Mouse (Mus musculus): ENCODE results near the gene Pdpn. TPM values are rescaled to one million over a fixed set of nuclear protein-coding genes. Genes with fewer than 3 reads are reported as not detected.

The Pdpn gene
- total RNA-seq, 2 experiments from 2014 or later = 7.8 to 8.3 TPM

DNA sequence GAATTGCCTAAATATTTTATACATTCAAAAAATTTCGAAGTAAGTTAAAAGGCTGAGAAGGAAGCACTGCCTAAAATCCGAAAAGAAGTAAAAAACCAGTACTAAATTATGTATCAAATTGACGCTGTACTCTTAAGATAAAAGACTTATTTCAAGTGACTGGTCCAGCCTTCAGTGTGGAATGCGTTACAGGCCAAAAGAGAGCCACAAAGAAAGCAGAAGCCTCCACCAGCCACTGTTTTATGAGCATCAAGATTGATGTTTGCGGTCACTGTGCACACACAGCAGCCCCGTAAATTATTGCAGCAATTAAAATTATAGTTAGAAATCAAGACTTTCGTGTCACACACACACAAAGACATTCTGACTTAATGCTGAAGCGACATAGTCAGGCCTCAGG, 43.8 kb downstream of the Pdpn start:
- no peak for DNase-seq (ENCODE audit: low spot score)
- intact Hi-C loops (cut with DNase I) = loop anchor here (5.0 kb wide), 1 partner anchor 127 kb away; no protein-coding TSS in a partner anchor

DNA sequence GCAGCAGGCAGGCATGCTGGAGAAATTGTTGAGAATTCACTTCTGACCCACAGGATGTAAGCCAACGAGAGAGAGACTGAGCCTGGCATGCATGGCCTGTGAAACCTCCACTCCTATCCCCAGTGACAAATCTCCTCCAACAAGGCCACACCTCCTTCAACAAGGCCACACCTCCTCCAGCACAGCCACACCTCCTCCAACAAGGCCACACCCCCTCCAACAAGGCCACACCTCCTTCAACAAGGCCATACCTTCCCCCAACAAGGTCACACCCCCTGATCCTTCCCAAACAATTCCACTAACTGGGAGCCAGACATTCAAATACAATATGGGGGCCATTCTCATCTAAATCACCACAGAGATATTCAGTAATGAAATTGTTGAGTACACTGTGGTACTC, 46.0 kb downstream of the Pdpn start:
- intact Hi-C loops (cut with DNase I) = no loop called here
- no peak for DNase-seq (ENCODE audit: low spot score)

GRCm38 (mm10) chr4:143248050-143248449, 51.3 kb downstream of the Pdpn start:
- no peak for DNase-seq (ENCODE audit: low spot score)
- intact Hi-C loops (cut with DNase I) = no loop called here

GRCm38 (mm10) chr4:143241294-143241693, 58.1 kb downstream of the Pdpn start:
- intact Hi-C loops (cut with DNase I) = no loop called here
- DNase-seq (ENCODE audit: low spot score) = no peak

GRCm38 (mm10) chr4:143239615-143240201, 59.7 kb downstream of the Pdpn start:
- no peak for DNase-seq (ENCODE audit: low spot score)
- intact Hi-C loops (cut with DNase I) = loop anchor here (1.0 to 2.0 kb wide), 2 partner anchors 127 to 212 kb away; no protein-coding TSS in a partner anchor

- intact Hi-C loops (cut with DNase I) = loop anchor here (1.0 to 2.0 kb wide), 2 partner anchors 126 to 212 kb away; no protein-coding TSS in a partner anchor
- no peak for DNase-seq (ENCODE audit: low spot score)
Observed at GRCm38 (mm10) chr4:143239117-143239516, 60.2 kb downstream of the Pdpn start.

DNA sequence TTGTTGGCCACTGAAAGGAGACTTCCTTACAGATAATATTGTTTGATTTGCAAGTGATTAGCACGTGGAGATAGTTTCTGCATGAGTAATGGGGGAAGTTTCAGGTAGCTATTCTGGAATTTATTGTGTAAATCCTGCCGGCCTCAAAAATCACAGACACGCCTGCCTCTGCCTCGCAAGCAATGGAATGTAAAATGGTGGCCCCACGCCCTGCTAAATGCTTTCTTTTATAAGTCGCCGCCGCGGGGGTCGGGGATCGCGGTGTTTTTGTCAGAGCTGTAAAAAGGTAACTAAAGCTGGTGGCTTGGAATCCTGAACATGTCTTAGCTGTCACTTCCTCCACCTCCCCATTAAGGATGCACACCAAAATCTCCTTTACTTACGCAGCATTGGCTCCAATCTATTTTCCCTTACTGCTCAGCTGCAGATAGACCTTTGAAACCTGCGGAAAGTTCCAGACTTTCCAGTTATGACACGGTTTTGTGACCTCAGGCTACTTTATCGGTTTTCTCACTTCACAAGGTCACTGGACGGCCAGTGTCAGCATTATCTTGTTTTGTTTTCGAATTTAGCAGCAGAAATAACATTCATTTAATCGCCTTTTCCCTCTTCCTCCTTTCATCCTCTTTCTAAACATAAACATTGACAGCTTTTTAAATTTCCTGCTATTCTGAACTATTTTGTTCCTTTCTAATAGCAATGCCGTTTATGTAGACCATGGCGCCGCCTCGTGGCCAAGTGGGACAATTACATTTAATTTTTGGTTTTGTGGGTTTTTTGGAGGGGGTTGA, 60.9 kb downstream of the Pdpn start:
- DNase-seq (ENCODE audit: low spot score) = no peak
- intact Hi-C loops (cut with DNase I) = loop anchor here (1.0 to 2.0 kb wide), 2 partner anchors 126 to 211 kb away; no protein-coding TSS in a partner anchor

GRCm38 (mm10) chr4:143231790-143232422, 67.5 kb downstream of the Pdpn start:
- no peak for DNase-seq (ENCODE audit: low spot score)
- intact Hi-C loops (cut with DNase I) = no loop called here

- intact Hi-C loops (cut with DNase I) = no loop called here
- no peak for DNase-seq (ENCODE audit: low spot score)
Observed at GRCm38 (mm10) chr4:143231110-143231509, 68.3 kb downstream of the Pdpn start.

DNA sequence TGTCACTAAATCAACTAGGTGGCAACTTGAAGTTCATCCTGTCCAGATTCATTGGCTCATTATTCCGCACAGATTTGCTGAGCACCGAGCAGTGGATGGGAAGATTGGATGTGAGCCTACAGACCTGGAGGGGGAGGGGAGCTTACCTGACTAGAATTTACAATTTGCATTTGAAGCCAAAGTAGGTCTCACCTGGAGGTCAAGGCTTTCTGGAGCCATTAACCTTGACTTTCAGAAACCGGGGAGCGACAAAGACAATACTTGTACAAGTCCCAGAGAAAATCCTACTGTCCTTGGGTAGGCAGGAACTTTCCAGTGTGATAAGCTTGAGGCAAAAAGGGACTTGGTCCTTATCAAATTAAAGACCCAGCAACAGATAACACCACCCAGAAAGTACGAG, 71.4 kb downstream of the Pdpn start:
- intact Hi-C loops (cut with DNase I) = no loop called here
- no peak for DNase-seq (ENCODE audit: low spot score)

- intact Hi-C loops (cut with DNase I) = no loop called here
- DNase-seq (ENCODE audit: low spot score) = no peak
Observed at GRCm38 (mm10) chr4:143225886-143226285, 73.5 kb downstream of the Pdpn start.

- DNase-seq (ENCODE audit: low spot score) = no peak
- intact Hi-C loops (cut with DNase I) = no loop called here
Observed at GRCm38 (mm10) chr4:143219316-143219751, 80.0 kb downstream of the Pdpn start.

GRCm38 (mm10) chr4:143218858-143219257, 80.5 kb downstream of the Pdpn start:
- no peak for DNase-seq (ENCODE audit: low spot score)
- intact Hi-C loops (cut with DNase I) = no loop called here

Other genes starting within 250 kb of the Pdpn start
- 10 to 100 TPM; 19.7 to 20.9 TPM for gene Prdm2, start 86.6 kb downstream of the Pdpn start, total RNA-seq (2021)
- gene Lrrc38, start 50.2 kb upstream of the Pdpn start, total RNA-seq (2021) = under 1 TPM; 0.21 to 0.22 TPM
- not detected for gene Pramel1, start 94.9 kb upstream of the Pdpn start, total RNA-seq (2021)
- gene Pramef8, start 112.9 kb upstream of the Pdpn start, total RNA-seq (2021) = 1 to 10 TPM; 9.1 to 9.3 TPM
- gene Oog4, start 150.8 kb upstream of the Pdpn start, total RNA-seq (2021) = not detected
- not detected for gene Gm13043, start 211.8 kb upstream of the Pdpn start, total RNA-seq (2021)
- gene Gm13040, start 236.4 kb upstream of the Pdpn start, total RNA-seq (2021) = not detected

Measured in heart, postnatal 25 days (tissue).